Mouse (Mus musculus) kidney, adult 9 months (tissue): ENCODE measurements around the gene Ppfia2.

Experiments used
- DNase-seq: peaks from one replicate; pipeline ENCODE4 v3.0.0; 2022

The Ppfia2 gene

DNA sequence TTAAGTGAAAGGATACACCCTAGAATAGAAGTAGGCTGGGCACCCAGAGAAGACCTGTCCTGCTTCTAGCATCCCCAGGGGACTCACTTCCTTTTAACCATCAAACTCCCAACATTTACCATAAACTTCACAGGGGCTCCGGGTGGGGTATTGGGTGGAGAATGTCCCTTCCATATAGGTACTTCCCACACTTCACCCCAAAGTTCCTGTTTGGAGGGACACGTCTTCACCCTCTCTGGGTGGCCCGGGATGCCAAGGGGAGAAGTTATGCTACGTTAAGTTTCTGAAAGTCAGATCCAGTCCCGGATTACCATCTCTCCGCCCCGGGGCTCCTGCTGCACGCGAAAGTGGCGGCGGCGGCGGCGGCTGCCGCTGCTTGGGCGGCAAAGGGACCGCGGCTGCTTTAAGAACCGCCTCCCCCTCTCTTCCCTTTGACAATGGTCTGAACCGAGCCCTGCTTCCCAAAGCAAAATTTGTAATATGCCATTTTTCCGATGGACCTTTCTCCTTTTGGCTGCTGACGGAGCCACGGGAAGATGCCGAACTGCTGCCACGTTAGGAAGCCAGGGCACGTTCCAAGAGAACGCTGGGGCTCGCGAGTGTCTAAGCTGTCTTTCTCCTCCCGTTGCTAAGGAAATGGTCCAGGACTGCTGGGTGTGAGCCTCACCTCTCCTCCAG is at the start of gene Ppfia2:
TSS of gene Ppfia2 (plus strand) at position 485 of the 678 bp plus-strand sequence.
- peak; percentile 10 for DNase-seq

GRCm38 (mm10) chr10:106468956-106469721 is 1.0 kb upstream of the Ppfia2 start:
- DNase-seq, result peak; percentile 9

DNA sequence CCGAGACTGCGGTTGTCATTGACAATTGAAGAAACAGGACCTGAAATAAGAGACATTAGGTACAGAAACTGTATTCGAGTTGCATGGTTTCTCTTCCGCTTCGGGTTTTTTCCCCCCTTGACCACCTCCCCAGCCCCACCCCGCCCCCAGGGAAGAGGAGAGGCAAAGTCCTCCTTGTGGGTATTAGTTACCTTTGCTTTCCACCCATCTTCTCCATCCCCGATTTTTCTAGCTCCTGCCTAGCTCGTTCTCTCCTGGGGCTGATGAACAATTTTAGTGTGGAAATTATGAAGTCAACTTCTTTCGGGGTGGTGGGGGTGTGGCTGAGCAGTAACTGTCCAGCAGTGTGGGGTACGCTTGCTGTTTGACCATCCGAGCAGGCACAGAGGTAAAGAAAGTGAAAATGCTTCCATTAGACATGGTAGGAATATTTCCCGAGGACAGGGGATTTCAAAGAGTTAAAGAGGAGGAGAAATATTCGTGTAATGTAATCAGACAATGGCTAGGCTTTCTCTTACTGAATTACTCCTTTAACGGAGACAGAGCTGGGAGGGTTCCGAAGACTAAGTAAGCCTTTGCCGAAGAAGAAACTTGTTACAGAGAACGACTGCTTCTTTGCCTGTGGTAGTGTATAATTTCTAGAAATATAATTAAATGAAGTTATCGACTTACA is 530 bp downstream of the Ppfia2 start:
- DNase-seq, result no peak

GRCm38 (mm10) chr10:106509281-106510165 is 39.4 kb downstream of the Ppfia2 start:
- DNase-seq, result no peak

GRCm38 (mm10) chr10:106566036-106566435 is 95.9 kb downstream of the Ppfia2 start:
- DNase-seq, result no peak

GRCm38 (mm10) chr10:106585026-106585425 is 114.9 kb downstream of the Ppfia2 start:
- DNase-seq, result no peak

DNA sequence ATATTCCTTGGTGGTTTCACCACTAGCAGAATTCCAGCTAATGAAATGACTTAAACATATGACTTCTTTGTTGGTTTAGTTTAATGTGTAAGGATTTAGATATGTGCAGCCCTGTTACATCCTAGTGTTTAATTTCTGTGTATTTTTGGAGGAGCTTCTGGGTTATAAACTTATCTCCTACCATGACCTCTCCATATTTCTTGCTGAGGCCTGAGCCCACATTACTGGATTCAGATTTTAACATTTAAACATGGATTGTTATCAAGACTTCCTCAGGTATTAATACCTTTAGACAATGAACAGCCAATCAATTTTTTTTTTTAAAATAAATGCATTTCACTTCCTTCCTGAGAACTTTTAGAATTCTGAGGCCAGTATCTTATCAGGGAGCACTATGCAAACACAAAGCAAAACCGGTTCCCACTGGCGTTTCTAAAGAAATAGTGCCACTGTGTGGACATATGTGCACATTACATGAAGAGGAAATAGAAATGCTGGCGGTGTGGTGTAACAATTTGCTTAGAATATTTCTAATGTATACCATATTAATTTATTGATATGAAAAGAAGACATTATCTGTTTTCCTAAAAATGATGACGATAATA is 115.4 kb downstream of the Ppfia2 start:
- DNase-seq, result peak; percentile 38

- no peak for DNase-seq
Measured at GRCm38 (mm10) chr10:106587817-106588216, 117.7 kb downstream of the Ppfia2 start.

DNA sequence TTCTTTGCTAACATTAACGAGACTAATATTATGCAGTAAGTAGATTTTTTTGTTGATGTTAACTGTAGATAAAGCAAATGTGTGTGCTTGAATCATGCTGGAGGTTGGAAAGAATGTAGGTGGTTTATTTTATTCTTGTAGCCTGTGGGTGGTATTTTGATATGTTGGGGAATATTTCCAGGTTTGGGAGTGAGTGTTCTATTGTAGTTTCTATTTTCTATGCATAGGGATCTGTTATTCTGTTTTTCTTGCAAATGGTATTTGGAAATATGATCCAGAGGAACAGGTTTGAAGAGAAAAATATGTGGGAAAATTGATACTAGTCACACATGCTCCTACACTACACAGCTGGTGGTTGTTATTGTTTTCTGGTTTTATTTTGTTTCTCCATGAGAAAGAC is 120.8 kb downstream of the Ppfia2 start:
- DNase-seq, result no peak

GRCm38 (mm10) chr10:106596976-106597375 is 126.8 kb downstream of the Ppfia2 start:
- no peak for DNase-seq

GRCm38 (mm10) chr10:106603319-106603898 is 133.3 kb downstream of the Ppfia2 start:
- DNase-seq, result peak; percentile 73

DNA sequence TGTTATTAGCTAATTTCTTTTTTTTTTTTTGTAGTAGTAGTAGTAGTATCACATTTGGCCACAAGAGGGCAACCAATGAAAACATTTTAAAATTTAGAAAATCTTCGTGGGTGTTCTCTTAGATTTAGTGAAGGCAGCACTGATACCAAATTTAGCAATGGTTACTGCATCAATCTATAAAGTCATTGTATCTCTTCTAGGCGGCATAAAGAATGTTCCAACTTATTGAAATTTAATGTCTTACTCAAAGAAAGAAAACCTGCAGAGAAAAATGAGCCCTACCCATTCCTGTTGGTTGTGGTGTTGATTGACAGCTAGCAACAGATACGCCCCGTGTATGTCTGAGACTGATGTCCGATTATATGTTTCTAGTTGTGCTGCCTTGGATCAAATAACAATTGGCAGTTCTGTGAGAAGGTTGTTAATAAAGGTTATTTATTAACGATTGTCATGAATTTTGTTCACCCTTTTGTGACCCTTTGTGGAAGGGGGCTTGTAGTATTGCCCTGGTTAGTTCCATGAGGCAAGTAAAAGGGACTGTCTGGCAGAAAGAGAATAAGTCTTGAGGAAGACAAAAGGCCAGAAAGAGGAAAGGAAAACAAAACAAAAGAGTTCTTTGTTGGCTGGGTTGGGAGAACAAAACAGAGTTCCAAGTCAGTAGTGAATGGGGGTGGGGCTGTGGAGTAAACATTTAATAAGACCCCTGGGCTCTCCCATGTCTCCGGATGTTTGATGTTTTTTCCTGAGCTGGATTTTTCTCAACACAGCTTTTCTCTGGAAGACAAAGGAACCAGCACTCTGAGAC is 139.2 kb downstream of the Ppfia2 start:
- peak; percentile 22 for DNase-seq

DNA sequence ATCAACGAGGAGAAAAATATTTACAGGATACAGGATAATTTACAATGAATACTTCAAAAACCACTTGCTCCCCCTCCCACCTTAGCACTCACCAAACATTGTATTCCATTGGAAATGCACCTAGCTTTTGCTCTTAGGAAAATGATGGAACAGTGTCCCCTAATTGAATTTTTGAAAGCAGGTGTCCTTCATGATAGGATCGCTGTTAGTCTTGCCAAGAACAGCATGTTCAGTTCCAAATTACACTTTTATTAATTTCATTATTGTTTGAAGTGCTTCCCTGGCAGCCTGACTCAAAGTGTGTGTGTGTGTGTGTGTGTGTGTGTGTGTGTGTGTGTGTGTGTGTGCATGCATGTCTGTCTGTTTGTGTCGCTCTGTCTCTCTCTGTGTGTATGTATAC is 140.1 kb downstream of the Ppfia2 start:
- no peak for DNase-seq

DNA sequence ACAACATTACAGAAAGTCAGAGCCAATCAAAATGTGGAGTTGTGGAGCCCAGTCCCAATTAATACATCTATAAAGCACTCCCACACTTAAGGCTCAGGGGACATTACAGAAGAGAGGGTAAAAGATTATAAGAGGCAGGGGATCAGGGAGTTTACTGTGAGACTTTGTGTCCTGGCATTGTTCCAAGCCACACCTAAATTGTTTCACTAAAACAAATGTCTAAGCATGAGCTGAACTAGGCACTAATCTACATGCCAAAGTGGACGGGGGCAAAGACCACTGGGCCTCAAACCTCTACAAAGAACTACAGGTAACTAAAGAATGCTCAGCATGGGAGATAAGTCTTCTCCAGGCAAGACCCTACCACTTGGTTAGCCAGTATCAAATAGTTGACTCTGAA is 148.1 kb downstream of the Ppfia2 start:
- peak; percentile 13 for DNase-seq

DNA sequence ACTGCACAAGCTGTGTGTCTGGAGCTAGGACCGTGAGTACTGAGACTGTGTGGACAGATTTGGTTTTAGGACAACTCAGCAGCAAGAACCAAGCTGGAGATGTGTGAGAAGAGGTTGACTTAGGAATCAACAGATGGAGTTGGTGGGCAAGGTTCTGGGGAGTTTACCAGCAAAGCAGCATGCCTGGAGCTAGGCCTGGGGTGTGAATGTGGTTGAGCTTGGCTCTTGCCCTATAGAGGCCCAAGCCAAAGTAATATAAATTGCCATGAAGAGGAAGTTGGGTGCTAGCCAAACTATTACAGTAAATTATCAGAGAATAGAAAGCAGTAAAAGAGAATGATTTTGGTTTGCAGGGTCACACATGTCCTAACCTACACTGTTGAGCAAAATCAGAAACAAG is 150.8 kb downstream of the Ppfia2 start:
- DNase-seq, result no peak

- DNase-seq, result no peak
Measured at GRCm38 (mm10) chr10:106623342-106623741, 153.2 kb downstream of the Ppfia2 start.

DNA sequence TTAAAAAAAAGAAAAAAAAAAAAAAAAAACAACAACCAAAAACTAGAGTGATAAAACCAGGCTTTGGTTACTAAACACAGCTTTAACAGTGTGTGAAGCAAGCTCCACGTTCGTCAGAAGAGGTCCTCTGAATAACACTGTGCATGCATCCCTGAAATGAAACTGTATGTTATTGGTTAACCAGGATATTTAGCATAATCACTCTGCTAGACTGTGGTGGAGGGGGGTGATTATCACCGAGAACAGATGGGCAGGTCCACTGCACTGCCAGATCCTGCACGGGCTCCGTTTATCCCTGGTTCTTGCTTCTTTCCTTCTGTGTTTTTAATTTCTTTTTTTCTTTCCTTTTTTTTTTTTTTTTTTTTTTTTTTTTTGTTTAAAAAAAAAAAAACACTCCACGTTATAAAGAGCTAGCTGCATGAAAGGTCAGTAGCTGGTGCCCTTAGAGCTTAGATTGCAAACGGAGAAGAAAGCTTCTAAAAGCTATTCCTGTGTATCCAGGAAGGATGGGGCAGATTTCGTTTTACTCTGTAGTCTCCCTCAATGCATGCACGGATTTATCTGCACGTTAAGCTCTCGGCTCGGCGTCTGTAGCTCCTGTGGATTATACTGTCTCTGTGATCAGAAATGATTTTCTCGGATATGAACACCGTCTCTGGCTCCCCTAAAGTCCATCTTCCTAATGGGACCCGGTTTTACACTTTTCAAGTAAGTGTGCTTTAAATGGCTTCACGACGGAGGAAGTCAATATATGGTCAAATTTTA is 162.2 kb downstream of the Ppfia2 start:
- peak; percentile 21 for DNase-seq

DNA sequence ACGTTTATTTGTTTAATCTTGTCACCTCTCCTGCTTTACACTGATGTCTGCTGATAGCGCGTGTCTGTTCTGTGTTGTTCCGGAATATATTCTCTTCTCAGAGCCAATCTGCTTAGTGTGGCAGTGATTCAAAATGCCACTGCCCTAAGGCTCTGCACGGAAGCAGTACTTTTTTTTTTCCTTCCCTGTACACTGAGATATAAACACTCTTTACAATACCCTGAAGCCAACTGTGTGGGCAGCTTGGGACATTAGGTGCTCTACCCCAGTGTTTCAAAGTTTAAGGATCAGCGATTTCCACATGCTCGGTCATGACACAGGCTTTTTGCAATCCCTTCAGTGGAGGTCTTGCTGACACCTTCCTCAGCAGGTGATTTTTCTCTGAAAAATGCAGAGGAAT is 163.8 kb downstream of the Ppfia2 start:
- no peak for DNase-seq

- no peak for DNase-seq
Measured at GRCm38 (mm10) chr10:106652276-106652675, 182.1 kb downstream of the Ppfia2 start.

- no peak for DNase-seq
Measured at GRCm38 (mm10) chr10:106665221-106665620, 195.1 kb downstream of the Ppfia2 start.
